Mouse (Mus musculus) intestine, embryonic 15.5 days (tissue): ENCODE measurements around the gene Hspb3. TPM values are rescaled to one million over a fixed set of nuclear protein-coding genes. Genes with fewer than 3 reads are reported as not detected.
A peak's percentile ranks its signal among the peaks of the same experiment; 100 is the strongest.

Source experiments
- ATAC-seq: fragments of 200-750 bp; cut with Nextera tagmentation; 2 replicates; pipeline ENCODE4 v1.8.0; 2017; ENCODE audit warnings: moderate TSS enrichment, moderate library complexity
- H3K27ac ChIP-seq: fragments of 300-500 bp; sonication (generic); 2 replicates; pipeline ENCODE4 v1.5.1; 2015; ENCODE audit warnings: mild to moderate bottlenecking, inconsistent platforms
- H3K27me3 ChIP-seq: fragments of 300-500 bp; sonication (generic); replicated peaks from 2 replicates; pipeline ENCODE4 v1.6.1; 2015; ENCODE audit warnings: inconsistent platforms
- H3K36me3 ChIP-seq: fragments of 300-500 bp; sonication (generic); 2 replicates; pipeline ENCODE4 v1.6.1; 2015; ENCODE audit warnings: inconsistent platforms
- H3K4me1 ChIP-seq: fragments of 300-500 bp; sonication (generic); replicated peaks from 2 replicates; pipeline ENCODE4 v1.6.1; 2015; ENCODE audit warnings: inconsistent platforms
- H3K4me2 ChIP-seq: fragments of 300-500 bp; sonication (generic); replicated peaks from 2 replicates; pipeline ENCODE4 v1.6.1; 2015; ENCODE audit warnings: mild to moderate bottlenecking, inconsistent platforms
- H3K4me3 ChIP-seq: fragments of 300-500 bp; sonication (generic); replicated peaks from 2 replicates; pipeline ENCODE4 v1.5.1; 2015; ENCODE audit warnings: inconsistent platforms
- H3K9ac ChIP-seq: fragments of 300-500 bp; sonication (generic); 2 replicates; pipeline ENCODE4 v1.6.1; 2015; ENCODE audit warnings: inconsistent platforms
- H3K9me3 ChIP-seq: fragments of 300-500 bp; sonication (generic); 2 replicates; pipeline ENCODE4 v1.6.1; 2016; ENCODE audit warnings: inconsistent platforms
- WGBS: fragments of 180-500 bp; shearing (Covaris S2); methylation state at CpG from one replicate; pipeline ENCODE4 v1.1.7; 2015; 5-methylcytosine and 5-hydroxymethylcytosine counted together
- polyA plus RNA-seq: library from polyadenylated mRNA; unstranded; fragments of >200 nt; fragmentation: Nextera tagmentation; extraction: Ambion mirVana; gene quantifications from 2 replicates; pipeline ENCODE4 v1.2.1, GENCODE M21; 2015

The Hspb3 gene
- polyA plus RNA-seq, 1 experiment from 2014 or later, result not detected

DNA sequence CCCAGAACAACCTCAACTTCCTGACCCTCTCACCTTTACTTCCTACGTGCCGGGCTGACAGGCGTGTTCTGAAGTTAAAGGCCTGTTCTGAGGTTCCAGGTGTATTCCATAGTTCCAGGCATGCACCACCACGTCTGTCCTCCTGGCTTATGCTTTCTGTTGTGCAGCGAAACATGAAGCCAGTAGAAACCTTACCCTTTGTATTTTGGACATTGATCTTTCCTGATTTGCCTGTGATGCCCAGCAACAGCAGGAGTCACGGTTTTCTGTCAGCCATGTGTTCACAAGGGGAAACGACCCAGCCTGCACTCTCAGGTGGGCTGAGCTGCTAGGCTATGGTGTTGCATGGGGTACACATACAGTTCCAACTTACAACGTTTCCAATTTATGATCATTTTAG lies 35.9 kb downstream of the Hspb3 start:
- Histone ChIP-seq H3K9ac (no peak overlapping the region), H3K27ac (no peak overlapping the region), H3K27me3 (no peaks in the 10 kb centered on the region), H3K4me2 (no peak overlapping the region), H3K36me3 (no peaks in the 10 kb centered on the region), H3K4me1 (no peaks in the 10 kb centered on the region), H3K4me3 (no peak overlapping the region), H3K9me3 (no peaks in the 10 kb centered on the region)
- 78% methylated on average over 8 of the region's 8 CpGs for WGBS
- ATAC-seq, result no peak

- Histone ChIP-seq H3K4me2 (no peak overlapping the region), H3K9me3 (no peaks in the 10 kb centered on the region), H3K36me3 (no peaks in the 10 kb centered on the region), H3K4me1 (0 out of 2 replicates have a peak, but pooled peaks cover 3% of the 10 kb centered on the region), H3K27me3 (no peaks in the 10 kb centered on the region), H3K4me3 (no peak overlapping the region), H3K9ac (no peak overlapping the region), H3K27ac (no peak overlapping the region)
- ATAC-seq, result no peak
- WGBS, result 78% methylated on average over 8 of the region's 8 CpGs
These were observed 40.6 kb downstream of the Hspb3 start for GRCm38 (mm10) chr13:113622865-113623255.

DNA sequence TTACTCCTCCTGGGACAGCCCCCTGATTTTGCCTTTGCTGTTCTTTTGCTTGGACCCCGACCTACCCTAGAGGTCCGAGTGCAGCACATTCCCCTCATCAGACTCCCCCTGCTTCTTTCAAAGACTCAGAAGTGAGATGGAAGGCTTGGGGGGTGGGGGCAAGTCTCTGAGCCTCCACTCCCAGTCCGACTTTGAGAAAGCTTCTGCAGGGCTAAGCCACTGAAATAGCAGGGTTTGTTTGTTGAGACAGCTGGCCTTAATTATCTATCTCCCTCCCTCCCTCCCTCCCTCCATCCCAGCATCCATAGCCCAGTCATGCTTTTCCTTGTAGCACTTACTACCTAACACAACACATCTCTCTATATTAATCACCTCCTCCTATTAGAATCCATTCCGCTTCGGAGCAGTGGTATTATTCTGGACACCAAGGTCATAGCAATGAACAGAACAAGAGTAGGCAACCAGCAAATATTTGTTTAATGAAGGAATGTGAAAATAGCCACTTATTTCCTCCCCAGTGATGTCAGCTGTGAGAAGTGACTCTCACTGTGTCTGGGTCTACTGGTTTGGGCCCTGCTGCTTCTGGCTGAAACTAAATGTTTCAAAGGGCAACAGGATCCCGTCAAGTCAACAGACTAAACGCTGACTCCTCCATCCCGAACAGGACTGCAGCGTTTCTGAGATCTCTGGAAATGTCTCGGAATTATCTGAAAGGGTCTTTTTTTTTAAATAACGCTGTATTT lies 41.2 kb downstream of the Hspb3 start:
- H3K9ac ChIP-seq, result no peak overlapping the region
- H3K9me3 ChIP-seq, result no peaks in the 10 kb centered on the region
- peaks cover 5% of the 10 kb centered on the region; the same call in 1 of the 2 replicates for H3K4me1 ChIP-seq
- H3K4me2 ChIP-seq, result no peak overlapping the region
- H3K27ac ChIP-seq, result no peak overlapping the region
- ATAC-seq, result no peak
- WGBS, result 42% methylated on average over 11 of the region's 11 CpGs
- H3K36me3 ChIP-seq, result no peaks in the 10 kb centered on the region
- H3K27me3 ChIP-seq, result no peaks in the 10 kb centered on the region
- no peak overlapping the region for H3K4me3 ChIP-seq

DNA sequence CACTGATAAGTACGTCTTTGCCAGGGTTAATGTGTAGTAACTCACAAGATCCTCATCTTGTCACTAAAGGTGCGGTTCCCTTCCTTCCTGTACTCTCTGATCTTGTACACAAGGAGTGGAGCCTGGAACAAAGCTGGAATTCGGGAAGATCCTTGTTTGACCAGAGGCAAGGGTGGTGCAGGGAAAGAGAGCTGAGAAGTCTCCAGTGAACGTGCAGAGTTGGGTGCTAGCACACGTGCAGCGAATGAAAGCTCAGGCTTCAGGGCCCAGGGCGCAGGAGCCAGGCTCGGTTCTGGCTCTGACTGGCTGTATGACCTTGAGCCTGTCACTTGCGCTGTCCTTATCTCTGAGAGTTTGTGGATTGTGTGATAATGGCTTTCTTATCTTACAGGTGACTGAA lies 44.5 kb downstream of the Hspb3 start:
- Histone ChIP-seq H3K9ac (no peak overlapping the region), H3K27me3 (no peaks in the 10 kb centered on the region), H3K4me2 (no peak overlapping the region), H3K27ac (0 out of 2 replicates have a peak overlapping the region, but pooled peaks have one; percentile 45), H3K36me3 (no peaks in the 10 kb centered on the region), H3K4me1 (peaks cover 26% of the 10 kb centered on the region), H3K4me3 (no peak overlapping the region), H3K9me3 (no peaks in the 10 kb centered on the region)
- 48% methylated on average over 9 of the region's 9 CpGs for WGBS
- ATAC-seq, result peak; percentile 44

GRCm38 (mm10) chr13:113617891-113618823 lies 45.3 kb downstream of the Hspb3 start, which contains the start of gene Snx18:
TSS of gene Snx18 (minus strand) at chr13:113618564.
- under 1% methylated on average over 119 of the region's 119 CpGs for WGBS
- H3K4me1 ChIP-seq, result peaks cover 34% of the 10 kb centered on the region

GRCm38 (mm10) chr13:113617338-113617890 lies 46.1 kb downstream of the Hspb3 start:
- ATAC-seq, result no peak
- WGBS, result 12% methylated on average over 49 of the region's 49 CpGs

More at GRCm38 (mm10) chr13:113617891-113618823, 45.3 kb downstream of the Hspb3 start, which contains the start of gene Snx18:
- no peaks in the 10 kb centered on the region for H3K36me3 ChIP-seq
- ATAC-seq, result peak; percentile 89
- H3K27me3 ChIP-seq, result no peaks in the 10 kb centered on the region
- peak within 1 kb of the TSS; percentile 93 for H3K27ac ChIP-seq
- no peaks in the 10 kb centered on the region for H3K9me3 ChIP-seq
- H3K4me3 ChIP-seq, result peak within 1 kb of the TSS; percentile 85
- peak within 1 kb of the TSS; percentile 85 for H3K4me2 ChIP-seq
- H3K9ac ChIP-seq, result peak within 1 kb of the TSS; percentile 92

DNA sequence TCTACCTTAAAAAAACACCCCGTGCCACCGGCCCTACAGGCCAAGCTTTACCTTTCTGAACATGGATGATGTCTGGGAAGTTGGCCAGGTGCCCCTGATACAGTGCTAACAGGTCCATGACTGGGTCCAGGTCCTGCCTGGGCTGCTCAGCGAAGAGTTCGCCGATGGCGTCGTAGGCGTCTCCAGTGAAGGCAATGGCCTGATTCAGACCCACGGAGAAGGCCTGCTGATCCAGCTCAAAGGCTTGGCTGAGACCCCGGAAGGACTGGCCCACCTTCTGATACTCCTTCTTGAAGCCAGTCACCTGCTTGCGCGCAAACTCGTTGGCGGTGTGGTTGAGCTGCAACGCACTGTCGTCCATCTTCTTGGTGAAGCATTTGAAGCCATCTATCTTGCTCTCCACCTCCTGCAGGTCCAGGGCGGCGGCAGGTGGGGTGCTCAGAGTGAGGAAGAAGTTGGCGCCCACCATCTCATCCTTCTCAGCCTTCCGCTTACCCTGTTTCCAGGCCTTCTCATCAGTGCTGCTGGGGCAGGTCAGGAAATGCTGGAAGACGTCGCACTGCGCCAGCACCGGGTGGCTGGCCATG lies 46.6 kb downstream of the Hspb3 start:
- no peak for ATAC-seq
- Histone ChIP-seq H3K4me1 (peaks cover 44% of the 10 kb centered on the region), H3K9ac (peak overlapping the region; percentile 92), H3K27ac (no peak overlapping the region), H3K4me2 (peak overlapping the region; percentile 85), H3K36me3 (no peaks in the 10 kb centered on the region), H3K9me3 (no peaks in the 10 kb centered on the region), H3K27me3 (no peaks in the 10 kb centered on the region), H3K4me3 (peak overlapping the region; percentile 85)
- WGBS, result 61% methylated on average over 24 of the region's 24 CpGs

More at GRCm38 (mm10) chr13:113617338-113617890, 46.1 kb downstream of the Hspb3 start:
- Histone ChIP-seq H3K36me3 (no peaks in the 10 kb centered on the region), H3K4me1 (peaks cover 42% of the 10 kb centered on the region), H3K4me3 (peak overlapping the region; percentile 85), H3K9ac (peak overlapping the region; percentile 92), H3K9me3 (no peaks in the 10 kb centered on the region), H3K4me2 (peak overlapping the region; percentile 85), H3K27ac (0 out of 2 replicates have a peak overlapping the region, but pooled peaks have one; percentile 93), H3K27me3 (no peaks in the 10 kb centered on the region)

DNA sequence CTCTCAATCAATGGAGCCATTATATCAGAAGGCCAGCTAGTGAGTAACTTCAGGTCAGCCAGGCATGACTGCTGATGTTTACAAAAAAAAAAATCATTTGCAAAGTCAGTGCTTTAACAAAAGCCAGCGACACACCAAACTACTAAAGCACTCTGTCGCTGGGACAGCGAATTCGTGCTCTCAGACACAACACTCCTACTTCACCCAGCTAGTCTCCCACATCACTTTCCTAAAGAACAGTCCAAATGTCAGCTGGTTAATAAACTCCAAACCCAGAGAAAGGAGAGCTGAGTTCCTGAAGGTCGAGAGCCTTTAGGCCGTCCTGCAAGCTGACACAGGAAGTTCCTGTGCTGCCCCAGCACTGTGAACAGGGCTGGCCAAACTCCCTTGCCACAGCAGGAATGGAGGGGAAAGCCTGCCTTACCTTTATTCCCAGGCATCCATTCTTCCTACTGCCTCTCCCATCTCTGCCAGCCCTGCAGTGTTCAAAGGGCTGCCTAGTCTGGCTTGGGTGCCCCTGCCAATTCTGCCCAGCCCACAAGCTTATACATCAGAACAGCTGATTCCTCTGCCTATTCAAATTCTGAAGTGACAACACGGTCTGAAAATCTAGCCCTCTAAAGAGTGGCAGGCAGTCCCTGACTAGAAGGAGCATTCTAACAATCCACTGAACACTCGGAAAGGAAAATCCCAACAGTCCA lies 47.4 kb downstream of the Hspb3 start:
- peak overlapping the region; percentile 92 for H3K9ac ChIP-seq
- H3K27ac ChIP-seq, result peak overlapping the region; percentile 44
- no peak for ATAC-seq
- peaks cover 51% of the 10 kb centered on the region for H3K4me1 ChIP-seq
- H3K27me3 ChIP-seq, result no peaks in the 10 kb centered on the region
- H3K9me3 ChIP-seq, result no peaks in the 10 kb centered on the region
- peak overlapping the region; percentile 85 for H3K4me2 ChIP-seq
- 13% methylated on average over 8 of the region's 8 CpGs for WGBS
- H3K4me3 ChIP-seq, result peak overlapping the region; percentile 85
- H3K36me3 ChIP-seq, result no peaks in the 10 kb centered on the region

DNA sequence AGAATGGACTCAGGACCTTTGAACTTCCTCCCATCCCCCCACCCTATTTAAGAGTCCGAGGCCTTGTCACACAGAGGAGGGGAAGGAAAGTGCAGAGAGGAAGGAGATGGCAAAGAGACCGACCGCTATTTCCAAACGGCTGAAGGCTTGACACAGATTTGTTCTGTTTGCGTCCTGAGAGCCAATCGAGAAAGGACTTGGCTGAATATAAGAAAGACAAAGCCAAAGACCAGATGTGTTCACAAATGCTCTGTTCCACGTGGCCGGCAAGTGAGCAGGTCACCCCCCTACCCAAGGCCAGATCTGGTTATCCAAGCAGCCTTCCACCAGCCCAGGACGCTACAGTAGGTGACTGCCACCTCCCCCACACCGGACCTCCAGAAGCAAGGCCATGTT lies 47.9 kb downstream of the Hspb3 start:
- peak overlapping the region; percentile 63; the same call in 1 of the 2 replicates for H3K27ac ChIP-seq
- H3K27me3 ChIP-seq, result no peaks in the 10 kb centered on the region
- H3K9ac ChIP-seq, result peak overlapping the region; percentile 92
- H3K4me2 ChIP-seq, result peak overlapping the region; percentile 85
- 1% methylated on average over 10 of the region's 10 CpGs for WGBS
- H3K9me3 ChIP-seq, result no peaks in the 10 kb centered on the region
- H3K36me3 ChIP-seq, result no peaks in the 10 kb centered on the region
- H3K4me1 ChIP-seq, result peaks cover 57% of the 10 kb centered on the region
- peak overlapping the region; percentile 85 for H3K4me3 ChIP-seq
- no peak for ATAC-seq

GRCm38 (mm10) chr13:113614635-113615545 lies 48.6 kb downstream of the Hspb3 start:
- no peaks in the 10 kb centered on the region for H3K36me3 ChIP-seq
- no peaks in the 10 kb centered on the region for H3K27me3 ChIP-seq
- no peaks in the 10 kb centered on the region for H3K9me3 ChIP-seq
- 13% methylated on average over 24 of the region's 24 CpGs for WGBS
- ATAC-seq, result peak; percentile 52
- H3K9ac ChIP-seq, result peak overlapping the region; percentile 92
- H3K4me1 ChIP-seq, result peaks cover 63% of the 10 kb centered on the region
- H3K4me3 ChIP-seq, result peak overlapping the region; percentile 85
- peak overlapping the region; percentile 85 for H3K4me2 ChIP-seq
- H3K27ac ChIP-seq, result peak overlapping the region; percentile 63; the same call in 1 of the 2 replicates
